Mouse (Mus musculus) colon, adult 2 months (tissue): ENCODE data around the gene Stub1. TPM values are rescaled to one million over a fixed set of nuclear protein-coding genes. Genes with fewer than 3 reads are reported as not detected.

ENCODE experiments used
- polyA plus RNA-seq: library from polyadenylated mRNA; depleted of rRNA; stranded (reverse); fragments of >200 nt; gene quantifications from 2 replicates; pipeline ENCODE4 v1.2.3, GENCODE M21; 2012; rRNA removed

Stub1 gene
- polyA plus RNA-seq = 184 and 196 TPM in 2 replicates

DNA sequence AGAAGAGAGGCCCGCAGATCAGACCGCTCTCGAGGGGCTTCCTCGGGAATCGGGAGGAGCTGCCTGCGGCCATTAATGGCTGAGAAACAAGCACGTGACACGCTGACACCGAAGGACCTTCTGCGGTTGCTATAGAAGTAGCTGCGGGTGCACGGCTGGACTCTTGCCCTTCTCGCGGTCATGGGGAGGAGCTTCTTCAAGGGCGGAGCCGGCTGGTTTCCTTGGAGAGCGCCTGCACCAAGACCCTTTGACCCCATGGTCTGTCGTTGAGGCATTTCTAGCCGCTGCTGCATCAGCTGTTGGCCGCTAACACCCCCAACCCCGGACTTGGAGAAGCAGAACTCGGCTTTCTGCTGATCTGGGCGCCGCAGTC, at the start of gene Stub1:
Gene Stub1, minus strand, starts transcription at position 114 of the 373 bp plus-strand sequence.

DNA sequence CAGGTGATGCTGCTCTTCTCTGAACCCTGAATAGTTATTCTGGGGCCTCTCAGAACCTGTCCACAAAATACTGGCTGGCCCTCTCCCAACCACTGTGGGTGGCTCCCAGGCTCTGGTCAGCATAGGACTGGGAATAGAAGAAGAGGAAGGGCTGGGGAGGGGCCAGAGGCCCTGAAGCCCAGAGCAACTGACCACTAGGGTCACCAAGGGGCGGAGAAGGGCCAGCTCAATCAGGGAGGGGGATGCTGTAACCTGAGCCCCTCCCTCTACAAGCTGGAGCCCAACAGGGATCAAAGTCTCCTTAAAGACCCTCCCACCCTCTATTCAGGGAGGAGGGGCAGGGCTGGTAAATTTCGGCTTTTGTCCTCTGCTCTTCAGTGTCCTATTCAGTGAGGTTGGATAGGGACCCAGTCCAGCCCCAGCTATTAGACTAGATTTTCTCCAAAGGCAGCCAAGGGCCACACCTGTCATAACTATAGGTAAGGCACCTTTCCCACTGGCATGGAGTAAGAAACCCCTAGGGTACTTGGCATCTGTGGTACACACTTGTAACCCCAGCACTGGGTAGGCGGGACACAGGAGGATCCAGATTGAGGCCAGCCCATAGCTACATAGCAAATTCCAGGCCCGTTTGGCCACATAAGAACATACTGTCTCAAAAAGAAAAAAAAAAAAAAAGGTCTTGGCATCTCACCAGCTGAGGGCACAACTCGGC, 47.1 kb upstream of the Stub1 start, which contains the start of gene Wfikkn1:
Gene Wfikkn1, minus strand, starts transcription at position 663 of the 715 bp plus-strand sequence.

DNA sequence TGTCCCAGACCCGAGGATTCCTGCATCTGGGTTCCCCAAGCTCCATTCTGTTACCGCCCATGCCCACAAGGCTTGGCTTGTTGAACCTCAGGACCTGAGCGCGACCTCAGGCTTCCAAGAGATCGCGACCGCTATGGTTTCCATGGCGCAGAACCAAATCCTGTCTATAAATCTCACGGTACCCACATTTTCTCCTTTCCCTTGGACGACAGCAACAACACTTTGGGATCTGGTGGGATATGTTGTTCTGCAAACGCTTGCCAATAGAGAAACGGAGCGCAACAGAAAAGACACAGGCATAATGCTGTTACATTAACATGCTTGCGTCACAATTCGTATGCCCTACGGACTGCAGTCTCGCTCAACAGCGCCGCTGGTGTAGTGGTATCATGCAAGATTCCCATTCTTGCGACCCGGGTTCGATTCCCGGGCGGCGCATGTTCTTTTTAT, 41.5 kb upstream of the Stub1 start, which contains the start of gene Mettl26:
Gene Mettl26, plus strand, starts transcription at position 354 of the 450 bp plus-strand sequence.

DNA sequence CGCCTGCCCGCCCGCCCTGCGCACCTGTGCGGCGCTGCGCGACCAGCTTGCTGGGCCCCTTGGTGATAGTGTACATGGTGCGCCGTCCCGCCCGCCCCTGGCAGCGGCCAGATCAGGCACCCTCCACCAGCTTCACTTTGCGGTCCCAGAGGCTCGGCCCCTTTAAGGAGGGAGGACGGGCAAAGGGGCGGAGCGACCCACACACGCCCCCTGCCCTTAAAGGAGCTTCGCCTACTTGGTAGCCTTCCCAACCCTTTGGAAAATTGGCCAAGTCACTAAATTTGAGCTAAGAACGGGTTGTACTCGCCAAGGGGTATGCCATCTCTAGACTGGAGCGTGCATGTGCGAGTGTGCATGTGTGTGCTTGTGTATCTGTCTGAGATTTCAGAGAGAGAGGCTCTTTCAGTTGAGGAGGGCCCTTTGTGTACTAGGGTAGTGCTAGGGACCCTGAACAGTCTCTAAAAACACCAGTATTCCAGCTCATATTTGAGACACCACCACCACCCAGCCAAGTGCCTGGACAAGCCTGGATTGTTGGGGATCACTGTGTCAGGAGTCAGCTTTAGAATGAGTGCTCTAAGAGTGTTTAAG, 35.5 kb upstream of the Stub1 start, which contains the start of gene Mcrip2:
Gene Mcrip2, minus strand, starts transcription at position 164 of the 591 bp plus-strand sequence.

DNA sequence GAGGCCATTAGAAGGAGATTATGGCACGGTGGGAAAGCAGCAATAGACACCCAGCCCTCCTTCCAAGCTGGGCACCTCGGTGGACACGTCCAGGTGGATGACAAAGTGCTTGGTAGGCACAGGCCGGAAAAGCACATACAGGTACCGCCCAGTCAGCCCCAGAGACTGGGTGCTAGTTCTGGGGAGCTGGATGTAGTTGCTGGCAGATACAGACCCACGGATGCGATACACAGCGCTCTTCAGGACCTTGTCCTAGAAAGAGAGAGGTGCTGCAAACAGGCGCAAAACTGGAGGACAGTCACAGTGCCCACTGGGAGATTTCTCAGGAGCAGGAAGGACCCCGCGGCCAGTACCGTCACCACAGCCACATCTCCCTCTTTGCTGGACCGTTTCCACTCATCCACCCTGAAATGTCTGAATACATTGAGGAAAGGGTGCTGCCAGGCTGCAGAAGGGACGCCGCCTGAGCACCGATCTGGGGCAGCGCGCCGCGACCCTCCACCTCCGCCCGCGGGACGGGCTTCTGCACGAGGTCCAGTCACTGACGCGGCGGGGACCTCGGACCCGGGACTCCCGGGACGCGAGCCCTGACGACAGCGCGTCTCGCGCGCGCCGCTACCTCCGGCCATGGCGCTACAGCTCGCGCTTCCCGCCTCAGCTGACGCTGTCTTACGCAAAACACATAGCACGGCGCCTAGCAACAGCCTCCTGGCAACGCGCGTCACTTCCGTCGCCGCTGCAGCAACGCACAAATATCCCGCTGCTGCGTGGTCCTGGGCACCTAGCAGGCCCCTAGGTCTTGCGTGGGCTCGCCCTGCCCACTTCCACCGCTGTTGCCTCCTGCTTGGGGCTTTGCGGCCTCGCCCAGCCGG, 27.9 kb upstream of the Stub1 start, which contains the start of gene Wdr90:
Gene Wdr90, minus strand, starts transcription at position 670 of the 872 bp plus-strand sequence.

DNA sequence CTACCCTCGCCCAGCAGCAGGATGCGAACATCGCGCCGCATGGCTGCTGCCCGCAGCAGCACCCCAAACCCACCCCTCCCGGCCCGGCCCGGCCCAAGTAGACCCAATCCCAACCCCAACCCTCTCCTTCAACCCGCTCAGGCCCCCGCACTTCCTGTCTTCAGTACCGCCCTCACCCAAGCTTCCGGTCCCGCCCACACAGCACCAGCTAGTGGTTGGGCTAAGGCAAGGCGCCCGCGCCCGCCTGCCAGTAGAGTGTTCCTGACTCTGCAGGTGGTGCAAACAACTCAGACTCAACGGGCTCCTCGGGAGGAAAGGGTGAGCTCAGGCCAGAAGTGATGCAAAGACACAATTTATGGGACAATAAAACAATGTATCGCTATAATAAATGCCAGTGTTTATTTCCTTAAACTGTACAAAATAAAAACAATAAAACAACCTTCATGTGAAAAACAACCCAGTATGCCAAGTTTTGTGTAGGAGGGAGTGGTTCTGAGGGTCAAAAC, 11.2 kb upstream of the Stub1 start, which contains the start of gene Rhot2:
Gene Rhot2, minus strand, starts transcription at position 456 of the 506 bp plus-strand sequence.

DNA sequence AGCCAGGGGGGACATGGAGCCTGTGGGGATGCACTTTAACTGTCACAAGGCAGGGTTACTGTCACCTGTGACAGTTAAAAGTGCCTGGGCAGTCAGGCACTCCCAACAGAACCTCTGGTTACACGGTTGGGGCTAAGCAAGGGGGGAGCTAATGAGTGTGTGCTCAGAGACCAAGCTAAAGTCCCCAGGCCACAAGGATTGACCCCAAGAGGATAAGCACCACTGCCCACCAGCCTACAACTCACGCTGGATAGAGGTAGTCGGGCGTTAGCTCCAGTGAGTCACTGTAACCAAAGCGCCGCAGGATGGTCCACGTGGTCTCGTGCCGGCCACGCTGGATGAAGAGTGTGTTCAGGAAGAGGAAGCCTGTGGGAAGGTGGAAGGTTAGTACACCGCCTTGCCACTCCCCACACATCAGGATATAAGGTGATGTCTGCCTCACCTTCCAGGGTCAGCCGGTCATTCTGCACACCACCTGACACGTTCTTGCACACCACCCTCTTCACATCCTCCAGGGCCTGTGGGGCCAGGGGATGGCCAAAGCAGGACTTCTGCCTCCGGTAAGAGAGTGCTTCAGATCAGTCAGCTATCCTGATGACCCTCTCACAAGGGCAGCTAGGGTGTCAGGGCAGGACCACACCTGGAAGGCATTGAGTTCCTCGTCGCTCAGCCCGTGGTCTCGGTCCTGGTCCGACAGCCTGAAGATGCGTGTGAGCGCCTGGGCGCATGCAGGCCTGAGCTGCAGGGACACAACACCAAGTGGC, 8.1 kb upstream of the Stub1 start, which contains the start of gene Gm20683:
Gene Gm20683, minus strand, starts transcription at position 647 of the 764 bp plus-strand sequence.

DNA sequence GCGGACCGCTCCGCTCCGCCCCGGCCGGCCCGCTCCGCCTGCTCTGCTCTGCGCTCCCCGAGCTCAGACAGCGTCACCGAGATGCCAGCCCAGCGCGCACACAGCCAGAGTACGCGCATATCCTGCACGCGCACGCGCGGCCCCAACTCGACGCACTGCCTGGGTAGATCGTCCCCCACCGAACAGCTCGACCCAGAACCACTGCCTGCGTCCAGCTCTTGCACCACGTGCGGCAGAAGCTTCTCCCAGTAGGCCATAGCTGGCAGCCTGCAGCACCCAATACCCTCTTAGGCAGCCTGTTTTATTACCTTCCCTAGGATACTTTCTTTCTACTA, 3.8 kb upstream of the Stub1 start, which contains the start of gene Rhbdl1:
Gene Rhbdl1, minus strand, starts transcription at position 220 of the 335 bp plus-strand sequence.

DNA sequence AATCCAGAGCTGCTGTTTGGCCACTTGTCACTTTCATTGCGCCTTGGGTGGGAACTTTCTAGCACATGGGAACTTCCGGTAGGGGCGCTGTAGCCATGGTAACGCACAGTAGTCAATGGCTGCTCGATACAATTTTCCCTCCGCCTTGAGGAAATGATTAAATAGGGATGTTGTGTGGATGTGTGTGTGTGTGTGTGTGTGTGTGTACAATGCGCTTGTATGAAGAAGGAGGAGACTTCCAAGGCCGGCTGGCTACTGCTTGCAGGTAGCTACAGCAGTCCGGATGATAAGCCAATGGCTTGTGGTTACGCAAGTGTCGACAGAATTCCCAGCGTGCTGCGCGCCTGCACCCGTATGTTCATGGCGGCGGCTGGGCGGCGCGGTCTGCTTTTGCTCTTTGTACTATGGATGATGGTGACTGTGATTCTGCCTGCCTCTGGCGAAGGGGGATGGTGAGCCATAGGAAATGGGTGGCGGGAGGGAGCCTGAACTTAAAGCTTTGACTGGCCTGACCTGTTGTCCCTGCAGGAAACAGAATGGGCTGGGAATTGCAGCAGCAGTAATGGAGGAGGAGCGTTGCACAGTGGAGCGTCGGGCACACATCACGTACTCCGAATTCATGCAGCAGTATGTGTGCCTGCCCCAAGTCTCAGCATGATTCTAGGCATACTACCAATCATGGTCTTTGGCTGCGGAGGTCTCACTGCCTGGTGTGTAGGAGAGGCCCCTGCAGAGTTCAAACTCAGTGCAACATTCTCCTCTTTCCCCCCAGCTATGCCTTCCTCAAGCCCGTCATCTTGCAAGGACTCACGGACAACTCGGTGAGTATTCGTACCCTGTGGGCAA, 4.3 kb downstream of the Stub1 start, which contains the start of gene Jmjd8:
Gene Jmjd8, plus strand, starts transcription at position 156 of the 846 bp plus-strand sequence.

DNA sequence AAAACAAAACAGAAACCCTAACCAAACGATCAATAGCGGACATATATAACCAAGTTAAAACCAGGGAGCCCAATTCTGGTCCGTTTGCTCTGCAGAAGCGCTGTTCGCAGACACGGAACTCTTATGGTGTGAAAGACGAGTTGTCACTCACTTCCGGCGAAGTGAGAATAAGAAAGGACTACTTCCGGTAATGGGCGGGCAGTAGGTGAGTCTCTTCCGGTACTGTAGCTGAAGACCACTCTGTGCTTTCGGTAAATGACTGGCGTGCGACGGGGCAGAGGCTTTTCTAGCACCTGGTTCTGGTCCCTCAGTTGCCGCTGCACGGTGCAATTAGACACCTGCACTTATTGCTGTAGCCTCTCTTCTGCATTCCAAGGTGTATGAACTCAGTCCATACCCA, 9.8 kb downstream of the Stub1 start, which contains the start of gene Wdr24:
Gene Wdr24, plus strand, starts transcription at position 176 of the 400 bp plus-strand sequence.

DNA sequence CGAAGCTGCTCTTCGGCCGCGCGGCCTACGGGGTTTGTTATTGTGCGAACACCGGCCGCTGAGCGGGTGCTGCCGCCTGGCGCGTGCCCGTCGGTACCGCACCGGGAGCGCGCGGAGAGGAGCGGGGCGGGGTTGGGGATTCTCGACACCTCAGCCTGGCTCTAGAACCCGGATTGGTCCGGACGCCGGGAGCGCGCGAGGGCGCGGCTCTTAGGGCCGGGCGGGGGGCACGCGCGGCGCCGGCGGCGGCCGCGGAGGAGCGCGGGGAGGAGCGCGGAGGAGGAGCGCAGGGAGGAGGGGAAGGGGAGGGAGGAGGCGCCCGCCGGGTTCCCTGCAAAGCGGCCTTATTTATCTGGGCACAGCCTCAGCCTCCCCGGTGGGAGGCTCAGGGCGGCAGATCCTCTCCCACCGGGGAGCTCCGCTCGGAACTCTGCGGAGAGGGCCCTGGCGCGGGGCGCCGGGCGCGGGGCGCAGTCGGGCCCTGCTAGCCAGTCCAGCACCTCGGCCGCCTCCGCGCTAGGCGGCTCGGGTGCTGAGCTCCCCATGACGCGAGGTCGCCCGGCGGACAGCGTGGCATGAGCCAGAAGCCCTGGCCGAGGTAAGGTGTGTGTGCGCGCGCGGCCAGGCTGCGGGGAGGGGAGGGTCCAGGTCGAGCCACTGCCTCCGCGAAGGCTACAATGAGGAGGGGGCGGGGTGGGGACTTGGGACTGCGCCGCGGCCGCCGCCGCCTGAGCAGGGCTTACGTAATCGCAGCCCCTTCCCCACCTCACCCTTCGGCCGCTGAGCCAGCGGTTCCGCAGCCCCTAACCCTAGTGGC, 24.2 kb downstream of the Stub1 start, which contains the start of gene Fbxl16:
Gene Fbxl16, plus strand, starts transcription at position 297 of the 817 bp plus-strand sequence.

DNA sequence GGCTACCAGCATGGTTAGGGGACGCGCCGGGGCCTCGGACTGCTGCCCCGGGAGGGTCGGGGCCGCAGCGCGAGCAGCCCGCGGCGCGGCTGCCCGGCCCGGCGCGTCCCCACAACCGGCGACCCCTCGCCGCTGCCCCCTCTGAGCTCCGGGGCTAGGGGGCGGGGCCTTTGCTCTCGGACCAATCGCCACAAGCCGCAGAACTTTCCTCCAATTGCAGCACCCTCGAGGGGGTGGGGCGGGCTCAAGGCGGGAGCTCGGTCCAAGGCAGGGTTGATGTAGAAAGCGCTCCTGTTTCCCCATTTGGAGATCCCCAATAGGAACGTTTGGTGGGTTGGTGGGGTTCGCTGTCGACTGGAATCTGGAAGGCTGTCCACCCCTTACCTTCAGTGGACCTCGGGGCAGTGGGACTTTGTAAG, 36.2 kb downstream of the Stub1 start, which contains the start of gene Metrn:
Gene Metrn, minus strand, starts transcription at position 186 of the 419 bp plus-strand sequence.

DNA sequence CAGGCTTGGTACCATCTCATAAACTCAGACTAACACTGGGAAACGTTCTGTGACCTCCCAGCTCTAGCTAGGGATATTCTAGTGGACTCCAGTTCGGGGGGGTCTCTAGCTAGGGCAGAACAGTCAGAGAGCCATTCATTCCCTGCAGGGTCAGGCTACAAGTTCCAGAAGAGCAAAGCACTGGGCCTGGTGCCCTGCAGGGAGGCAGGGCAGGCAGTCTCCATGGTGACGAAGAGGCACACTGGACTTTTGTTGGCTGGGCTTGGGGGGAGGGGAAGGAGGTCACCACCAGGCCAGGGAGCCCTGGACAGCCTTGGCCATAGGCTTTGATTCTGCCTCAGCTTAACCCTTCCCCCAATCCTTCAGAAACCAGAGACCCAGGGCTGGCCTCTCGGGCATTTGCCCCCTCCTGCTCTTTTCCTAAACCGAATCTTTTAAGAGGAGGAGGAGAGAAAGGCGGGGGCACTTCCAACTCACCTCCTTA, 37.6 kb downstream of the Stub1 start, which contains the start of gene AC134908.4:
Gene AC134908.4, minus strand, starts transcription at position 51 of the 484 bp plus-strand sequence.

DNA sequence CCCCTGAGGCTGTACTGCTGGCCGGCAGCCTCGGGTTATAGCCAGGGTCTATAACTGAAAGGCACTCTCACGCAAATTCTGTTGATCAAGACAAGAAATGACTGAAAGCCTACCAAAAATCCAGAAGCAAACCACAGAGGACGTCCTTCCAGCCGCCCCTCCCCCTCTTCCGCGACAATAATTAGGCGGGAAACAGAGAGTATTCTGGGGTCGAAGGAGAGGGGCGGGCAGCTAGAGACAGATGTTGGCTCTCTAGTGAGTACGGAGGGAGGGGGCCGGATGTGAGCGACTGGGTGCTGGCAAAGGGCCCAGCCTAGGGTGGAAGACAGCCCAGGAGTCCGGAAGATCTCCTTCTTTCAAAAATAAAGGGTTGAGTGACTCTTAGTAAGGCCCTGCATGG, 40.6 kb downstream of the Stub1 start, which contains the start of gene Fam173a:
Gene Fam173a, minus strand, starts transcription at position 287 of the 400 bp plus-strand sequence.

DNA sequence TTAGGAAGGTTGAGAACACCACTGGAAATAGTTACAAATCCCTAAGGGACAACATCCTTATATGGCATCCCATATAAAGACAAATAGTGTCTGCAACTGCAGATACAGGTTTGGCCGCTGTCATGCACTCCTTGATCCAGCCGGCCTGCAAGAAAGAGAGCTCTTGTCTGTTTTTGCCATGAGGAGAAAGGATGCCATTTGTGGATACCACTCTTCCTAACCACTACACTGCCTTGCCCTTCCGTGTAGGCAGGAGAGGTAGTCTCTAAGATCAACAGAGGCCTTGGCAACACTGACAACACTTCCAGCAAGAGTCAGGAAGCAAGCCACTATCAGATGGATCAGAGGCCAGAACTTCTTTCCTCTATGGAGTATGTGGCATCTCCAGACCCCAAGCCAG, 46.9 kb downstream of the Stub1 start, which contains the start of gene Ccdc78:
Gene Ccdc78, plus strand, starts transcription at position 301 of the 400 bp plus-strand sequence.

DNA sequence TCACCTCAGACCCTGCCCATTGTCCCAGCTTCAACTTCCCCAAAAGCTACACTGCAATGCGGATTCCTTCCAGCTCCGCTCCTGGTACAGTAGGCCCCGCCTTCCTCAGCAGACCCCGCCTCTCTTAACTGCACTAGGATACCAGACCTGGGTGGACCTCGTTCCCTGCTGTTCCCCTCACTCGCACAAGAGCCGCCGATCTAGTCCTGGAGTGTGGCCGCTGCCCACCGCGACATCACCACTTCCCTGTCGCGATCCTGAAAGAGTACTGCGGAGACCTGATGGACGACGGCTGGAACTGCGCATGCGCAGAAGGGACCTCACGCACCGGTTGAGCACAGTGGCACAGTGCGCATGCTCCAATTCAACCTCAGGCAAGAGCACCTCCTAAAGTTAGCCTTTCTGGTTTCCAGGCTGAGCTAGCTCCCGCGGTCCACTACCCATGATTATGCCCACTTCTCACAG, 47.9 kb downstream of the Stub1 start, which contains the start of gene Haghl:
Gene Haghl, minus strand, starts transcription at position 393 of the 465 bp plus-strand sequence.

